Mouse (Mus musculus) natural killer cell, adult 2 months (primary cell): ENCODE data around the gene Prkag1.
A peak's percentile ranks its signal among the peaks of the same experiment; 100 is the strongest.

Source experiments
- DNase-seq, 2 experiments: peaks; one replicate each; pipeline ENCODE4 v3.0.0; 2022; ENCODE audit warnings: low spot score in 2 of 2

Prkag1 gene

GRCm38 (mm10) chr15:98793141-98793698 is 38.1 kb downstream of the Prkag1 start:
- no peak for DNase-seq

GRCm38 (mm10) chr15:98792233-98793020 is 38.9 kb downstream of the Prkag1 start:
- DNase-seq: no peak

GRCm38 (mm10) chr15:98791771-98792170 is 39.5 kb downstream of the Prkag1 start:
- DNase-seq: no peak

GRCm38 (mm10) chr15:98791221-98791620 is 40.1 kb downstream of the Prkag1 start:
- no peak for DNase-seq

GRCm38 (mm10) chr15:98790761-98791160 is 40.6 kb downstream of the Prkag1 start:
- DNase-seq: no peak

- DNase-seq: peak in 1 of 2 experiments; percentile 55
Observed at GRCm38 (mm10) chr15:98789661-98790535, 41.4 kb downstream of the Prkag1 start, which contains the start of gene Wnt1. Wnt1 (plus strand) TSS chr15:98789857.

- no peak for DNase-seq
Observed at GRCm38 (mm10) chr15:98788972-98789660, 42.2 kb downstream of the Prkag1 start.

- DNase-seq: no peak
Observed at GRCm38 (mm10) chr15:98787930-98788329, 43.4 kb downstream of the Prkag1 start.

GRCm38 (mm10) chr15:98785744-98786143 is 45.6 kb downstream of the Prkag1 start:
- no peak for DNase-seq

- no peak for DNase-seq
Observed at GRCm38 (mm10) chr15:98781166-98781565, 50.2 kb downstream of the Prkag1 start.

- DNase-seq: no peak
Observed at GRCm38 (mm10) chr15:98780573-98780972, 50.7 kb downstream of the Prkag1 start.

- DNase-seq: no peak
Observed at GRCm38 (mm10) chr15:98780075-98780474, 51.2 kb downstream of the Prkag1 start.

- DNase-seq: peak in 1 of 2 experiments; percentile 28
Observed at GRCm38 (mm10) chr15:98778806-98779205, 52.5 kb downstream of the Prkag1 start.

- no peak for DNase-seq
Observed at GRCm38 (mm10) chr15:98778191-98778770, 53.0 kb downstream of the Prkag1 start.

GRCm38 (mm10) chr15:98777762-98778161 is 53.6 kb downstream of the Prkag1 start, which contains the start of gene Wnt10b:
Wnt10b (minus strand) TSS chr15:98778150.
- no peak for DNase-seq

- DNase-seq: no peak
Observed at GRCm38 (mm10) chr15:98777005-98777616, 54.2 kb downstream of the Prkag1 start.

GRCm38 (mm10) chr15:98776280-98777004 is 54.9 kb downstream of the Prkag1 start:
- DNase-seq: no peak

GRCm38 (mm10) chr15:98775533-98775932 is 55.8 kb downstream of the Prkag1 start:
- no peak for DNase-seq

GRCm38 (mm10) chr15:98774096-98774495 is 57.2 kb downstream of the Prkag1 start:
- no peak for DNase-seq
